Mouse (Mus musculus): Measurements from ENCODE around the gene Lmo7.

DNA sequence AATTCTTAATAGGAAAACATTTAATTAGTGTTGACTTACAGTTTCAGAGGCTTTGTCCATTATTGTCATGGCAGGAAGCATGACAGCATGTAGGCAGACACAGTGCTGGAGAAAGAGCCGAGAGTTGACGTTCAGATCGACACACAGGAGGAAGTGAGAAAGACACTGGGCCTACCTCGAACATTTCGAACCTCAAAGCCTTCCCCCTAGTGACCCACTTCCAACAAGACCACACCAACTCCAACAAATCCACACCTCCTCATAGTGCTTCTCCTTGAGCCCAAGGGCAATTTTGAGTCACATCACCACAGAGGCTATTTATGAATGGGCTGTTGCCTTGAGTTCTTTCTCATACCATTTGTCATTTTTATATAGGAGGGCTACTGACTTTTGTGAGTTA lies 22.7 kb upstream of the Lmo7 start:
- no peak for TF ChIP-seq CTCF (IDR thresholded peaks at IDR 0.05; ENCODE audit: low read depth)
- no peak for TF ChIP-seq EP300 (IDR thresholded peaks at IDR 0.05; ENCODE audit: low read depth)
